Mouse (Mus musculus) MN1 (cell line): Measurements from ENCODE around the gene Vps11.
"Not testable (repeated sequence)": the region's sequence is repeated elsewhere in the genome, so short reads cannot be mapped to it uniquely, and the experiment has no call there.

Experiments
- DNase-seq: peaks from one replicate; pipeline ENCODE4 v3.0.0-alpha.2; 2016; ENCODE audit warnings: low spot score

The Vps11 gene

GRCm38 (mm10) chr9:44361190-44361917 is at the start of gene Vps11:
Gene Vps11, minus strand, starts transcription at chr9:44361670.
- peak; percentile 99 for DNase-seq

DNA sequence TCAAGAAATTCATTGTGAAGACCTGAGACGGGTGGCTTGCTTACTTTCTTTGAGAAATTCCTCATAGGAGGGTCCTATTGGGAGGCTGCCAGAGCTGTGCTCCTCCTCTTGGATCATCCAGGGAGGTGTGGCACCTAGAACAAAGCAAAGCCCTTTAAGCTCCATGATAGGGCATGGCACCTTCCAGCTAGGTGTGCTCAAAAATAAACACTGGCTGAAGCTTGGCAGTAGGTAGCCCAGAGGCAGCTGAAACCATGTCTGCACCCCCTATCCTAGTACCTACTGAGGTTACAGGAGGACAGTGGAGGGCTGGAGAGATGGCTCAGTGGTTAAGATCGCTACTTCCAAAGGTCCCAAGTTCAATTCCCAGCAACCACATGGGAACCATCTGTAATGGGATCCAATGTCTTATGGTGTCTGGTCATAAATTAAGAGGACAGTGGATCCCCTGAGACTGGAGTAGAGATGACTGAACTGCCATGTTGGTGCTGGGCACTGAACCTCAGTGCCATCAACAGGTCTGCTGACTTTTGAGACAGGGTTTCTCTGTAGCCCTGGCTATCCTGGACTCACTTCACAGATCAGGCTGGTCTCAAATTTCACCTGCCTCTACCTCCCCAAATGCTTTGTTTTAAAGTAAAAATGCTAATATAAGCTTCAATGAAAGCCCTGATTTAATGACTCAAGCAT is 49.3 kb upstream of the Vps11 start:
- no peak for DNase-seq

- not testable (repeated sequence) for DNase-seq
Observed at GRCm38 (mm10) chr9:44408693-44409092, 47.2 kb upstream of the Vps11 start.

DNA sequence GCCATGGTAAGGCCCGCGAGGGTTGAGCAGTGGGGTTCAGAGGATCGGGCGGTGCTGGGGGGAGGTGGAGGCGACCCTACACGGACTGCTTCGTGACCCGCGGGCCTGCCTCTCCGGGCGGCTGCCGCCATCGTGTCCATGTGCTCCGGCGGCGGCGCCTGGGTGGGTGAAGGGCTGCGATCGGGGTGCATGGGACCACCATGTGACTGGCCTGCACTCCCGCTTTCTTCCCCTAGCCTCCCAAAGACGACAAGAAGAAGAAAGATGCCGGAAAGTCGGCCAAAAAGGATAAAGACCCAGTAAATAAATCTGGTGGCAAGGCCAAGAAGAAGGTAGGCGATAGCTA is 46.3 kb upstream of the Vps11 start:
- DNase-seq = no peak

- peak; percentile 95 for DNase-seq
Observed at GRCm38 (mm10) chr9:44406906-44407751, 45.7 kb upstream of the Vps11 start, which contains the start of the genes Rps25 and Trappc4. Gene Rps25, plus strand, starts transcription at chr9:44407139. Gene Trappc4, minus strand, starts transcription at chr9:44407600.

GRCm38 (mm10) chr9:44405011-44405410 is 43.5 kb upstream of the Vps11 start:
- DNase-seq = no peak

DNA sequence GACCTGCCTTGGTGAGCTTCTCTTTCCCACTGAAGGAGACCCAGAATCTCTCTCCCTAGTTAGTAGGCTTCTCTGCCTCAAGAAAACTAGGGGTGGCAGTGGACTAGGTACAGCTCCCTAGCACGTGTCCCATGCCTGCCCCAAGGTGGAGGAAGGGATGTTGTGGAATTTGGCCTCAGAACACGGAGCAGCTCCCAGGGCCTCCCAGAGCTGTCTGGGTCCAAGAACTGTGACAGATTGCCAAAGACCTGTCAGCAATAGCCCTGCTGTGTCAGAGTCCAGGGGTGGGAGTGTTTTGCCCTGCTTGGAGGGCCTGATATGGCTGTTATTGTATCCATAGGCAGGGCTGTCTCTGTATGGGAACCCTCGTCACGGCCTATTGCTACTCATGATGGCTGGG is 39.6 kb upstream of the Vps11 start:
- no peak for DNase-seq

DNA sequence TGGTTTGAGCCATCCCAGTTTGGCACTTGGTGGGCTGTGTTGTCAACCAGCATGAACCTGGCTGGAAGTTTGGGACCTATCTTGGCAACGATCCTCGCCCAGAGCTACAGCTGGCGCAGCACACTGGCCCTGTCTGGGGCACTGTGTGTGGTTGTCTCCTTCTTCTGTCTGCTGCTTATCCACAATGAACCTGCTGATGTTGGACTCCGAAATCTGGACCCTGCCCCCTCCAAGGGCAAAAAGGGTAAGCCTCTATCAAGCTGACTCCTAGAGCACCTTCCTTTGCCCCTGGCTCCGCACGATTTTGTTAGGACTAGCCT is 38.3 kb upstream of the Vps11 start:
- no peak for DNase-seq

- no peak for DNase-seq
Observed at GRCm38 (mm10) chr9:44399114-44399794, 37.8 kb upstream of the Vps11 start.

- DNase-seq = no peak
Observed at GRCm38 (mm10) chr9:44398551-44398950, 37.1 kb upstream of the Vps11 start.

DNA sequence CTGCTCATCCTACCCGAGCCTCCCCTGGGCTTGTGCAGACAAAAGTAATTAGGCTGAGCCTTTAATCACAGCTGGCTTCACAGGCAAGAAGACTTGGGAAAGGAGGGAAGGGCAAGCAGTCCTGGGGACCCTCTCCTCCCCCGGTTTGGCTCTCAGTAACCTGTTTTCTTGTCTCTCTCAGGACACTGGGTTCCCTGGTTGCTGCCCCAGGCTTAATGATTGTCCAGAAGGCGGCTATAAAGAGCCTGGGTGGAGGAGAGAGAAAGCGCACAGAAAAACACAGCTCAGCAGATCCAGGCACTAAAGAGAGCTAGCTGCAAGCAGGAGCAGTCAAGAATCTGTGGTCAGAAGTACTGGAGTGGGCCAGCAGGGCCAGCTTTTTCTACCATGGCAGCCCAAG is 36.6 kb upstream of the Vps11 start:
- DNase-seq = peak; percentile 39

GRCm38 (mm10) chr9:44396684-44397411 is 35.4 kb upstream of the Vps11 start, which contains the start of gene Slc37a4:
Gene Slc37a4, plus strand, starts transcription at chr9:44396852.
- peak; percentile 98 for DNase-seq

DNA sequence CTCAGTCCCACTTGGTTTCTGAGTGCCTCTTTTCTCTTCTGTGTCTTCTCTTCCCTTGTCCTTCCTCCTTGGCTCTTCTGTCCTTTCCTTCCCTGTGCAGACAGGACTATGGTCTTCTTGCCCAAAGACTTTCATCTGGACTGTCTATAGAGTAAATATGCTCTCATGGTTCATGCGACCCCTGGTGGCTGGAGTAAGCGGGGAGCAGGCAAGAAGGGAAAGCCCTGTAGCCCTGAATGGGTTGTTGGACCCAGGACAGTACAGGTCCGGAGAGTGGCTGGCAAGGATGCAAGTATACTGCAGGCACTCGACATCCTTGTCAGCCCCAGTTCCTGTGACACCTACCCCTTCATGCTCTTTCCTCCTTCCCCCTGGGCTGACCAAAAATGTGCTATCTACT is 30.0 kb upstream of the Vps11 start:
- peak; percentile 83 for DNase-seq

DNA sequence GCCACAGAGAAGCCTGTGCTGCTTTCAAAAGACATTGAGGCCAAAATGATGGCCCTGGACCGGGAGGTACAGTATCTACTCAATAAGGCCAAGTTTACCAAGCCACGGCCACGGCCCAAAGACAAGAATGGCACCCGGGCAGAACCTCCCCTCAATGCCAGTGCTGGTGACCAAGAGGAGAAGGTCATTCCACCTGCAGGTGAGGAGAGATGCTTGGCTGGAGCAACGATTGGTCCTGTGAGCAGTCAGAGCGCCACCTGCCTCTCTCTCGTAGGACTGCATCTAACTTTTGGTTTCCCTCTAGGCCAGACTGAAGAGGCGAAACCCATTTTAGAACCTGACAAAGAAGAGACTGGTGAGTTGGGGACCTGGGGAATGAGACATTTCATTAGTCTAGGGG is 27.8 kb upstream of the Vps11 start:
- DNase-seq = peak; percentile 60

DNA sequence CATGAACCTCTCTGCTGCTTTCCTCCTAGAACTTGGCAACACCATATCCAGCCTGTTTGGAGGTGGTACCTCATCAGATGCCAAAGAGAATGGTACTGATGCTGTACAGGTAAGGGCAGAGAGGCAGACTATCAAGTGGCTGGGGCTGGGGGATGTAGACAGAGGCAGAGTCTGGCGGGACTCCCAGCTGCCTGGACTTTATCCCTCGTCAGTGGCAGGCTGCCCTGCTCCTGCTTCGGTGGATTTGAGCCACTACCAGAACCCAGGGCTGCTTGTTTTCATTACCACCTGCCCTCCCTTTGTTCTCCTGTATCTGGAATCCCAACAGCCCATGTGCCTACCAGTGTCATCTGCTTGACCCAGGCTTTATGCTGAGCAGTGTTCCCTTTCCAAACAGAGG is 25.8 kb upstream of the Vps11 start:
- DNase-seq = peak; percentile 43

DNA sequence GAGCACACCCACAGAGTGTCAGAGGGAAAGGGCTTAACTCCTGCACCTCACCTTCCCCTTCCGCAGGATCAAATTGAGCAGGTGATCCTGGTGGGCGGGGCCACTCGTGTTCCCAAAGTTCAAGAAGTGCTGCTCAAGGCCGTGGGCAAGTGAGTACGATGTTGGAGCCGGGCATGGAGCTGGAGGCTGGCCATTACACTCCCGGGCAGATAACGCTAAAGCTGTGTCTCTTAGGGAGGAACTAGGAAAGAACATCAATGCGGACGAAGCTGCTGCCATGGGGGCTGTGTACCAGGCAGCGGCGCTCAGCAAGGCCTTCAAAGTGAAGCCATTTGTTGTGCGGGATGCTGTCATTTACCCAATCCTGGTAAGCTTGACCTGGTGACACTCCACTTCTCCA is 23.1 kb upstream of the Vps11 start:
- DNase-seq = no peak

DNA sequence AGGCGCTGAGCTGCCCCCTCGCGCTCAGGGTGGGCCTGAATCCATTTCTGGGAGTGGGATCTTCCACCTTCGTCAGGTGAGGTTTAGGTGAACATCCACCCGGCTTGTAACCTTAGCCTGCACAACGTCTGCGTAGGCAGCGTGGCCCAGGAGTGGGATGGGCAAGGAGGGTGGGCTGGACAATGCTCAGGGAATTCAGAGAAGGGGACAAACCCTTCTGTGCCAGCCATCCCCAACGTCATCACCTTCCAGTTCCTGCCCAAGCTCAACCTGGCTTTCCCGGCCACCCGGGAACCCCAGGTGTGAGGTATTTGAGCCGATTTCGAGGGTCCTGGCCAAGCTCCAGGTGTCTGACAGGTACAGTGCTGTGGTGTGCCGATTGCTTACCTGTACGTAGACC is 18.4 kb upstream of the Vps11 start:
- no peak for DNase-seq

DNA sequence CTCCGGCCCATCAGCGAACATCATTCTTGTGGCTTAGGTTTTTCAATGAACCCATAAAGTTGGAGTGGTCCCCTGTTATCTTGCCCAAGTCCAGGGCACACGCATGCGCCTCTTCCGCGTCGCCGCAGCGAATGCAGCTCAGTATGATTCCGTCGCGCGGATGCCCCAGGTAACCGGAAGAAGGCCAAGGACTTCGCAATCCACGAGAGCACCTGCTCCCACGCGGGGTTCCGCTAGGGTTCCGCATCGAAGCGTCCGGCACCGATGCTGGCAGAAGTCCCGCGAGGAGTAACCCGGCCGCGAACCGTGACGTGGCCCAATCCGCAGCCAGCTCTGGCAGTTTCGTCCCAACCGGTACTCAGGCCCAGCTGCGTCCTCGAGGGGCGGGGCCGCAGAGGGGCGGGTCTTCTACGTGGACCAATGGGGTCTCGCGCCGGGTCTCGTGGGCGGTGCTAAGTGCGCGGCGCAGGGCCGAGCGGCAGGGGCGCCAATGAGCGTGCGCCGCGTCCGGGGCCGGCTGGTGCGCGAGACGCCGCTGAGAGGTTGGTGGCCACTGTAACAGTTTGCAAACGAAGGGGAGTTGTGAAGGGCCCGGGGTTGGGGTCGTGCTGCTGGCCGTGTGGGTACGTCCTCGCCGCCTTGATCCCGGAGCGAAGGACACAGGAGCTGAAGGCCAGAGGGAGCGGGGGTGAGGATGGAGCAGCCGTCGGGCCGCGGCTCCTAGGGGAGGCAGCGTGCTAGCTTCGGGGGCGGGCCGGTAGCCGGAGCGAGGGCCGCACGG is 17.8 kb upstream of the Vps11 start, which contains the start of gene Hyou1:
Hyou1 (plus strand) TSS at position 437 of the 781 bp plus-strand sequence.
- peak; percentile 99 for DNase-seq

DNA sequence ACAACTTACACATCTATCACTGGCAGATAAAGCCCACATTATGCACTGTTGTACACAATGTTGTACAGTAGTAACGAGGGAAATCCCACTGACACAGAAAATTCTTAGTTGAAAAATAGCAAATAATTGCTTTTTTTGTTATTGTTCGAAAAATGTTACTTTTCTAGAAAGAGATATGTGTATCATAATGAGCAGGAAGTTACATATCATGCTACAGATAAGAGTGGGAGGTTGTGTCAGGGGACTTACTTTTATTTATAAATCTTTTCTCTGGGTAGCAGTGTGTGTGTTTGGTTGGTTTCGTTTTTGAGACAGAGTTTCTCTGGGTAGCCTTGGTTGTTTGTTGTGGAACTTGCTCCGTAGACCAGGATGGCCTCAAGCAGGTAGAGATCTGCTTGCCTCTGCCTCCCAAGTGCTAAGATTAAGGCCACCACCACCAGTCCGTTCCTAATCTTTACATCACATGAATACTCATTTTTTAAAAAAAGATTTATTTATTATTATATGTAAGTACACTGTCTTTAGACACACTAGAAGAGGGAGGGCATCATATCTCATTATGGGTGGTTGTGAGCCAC is 16.8 kb upstream of the Vps11 start:
- no peak for DNase-seq

GRCm38 (mm10) chr9:44377335-44377734 is 15.9 kb upstream of the Vps11 start:
- not testable (repeated sequence) for DNase-seq
